Mouse (Mus musculus): Measurements from ENCODE around the gene B3gnt3.

- no peak for TF ChIP-seq POLR2A (IDR thresholded peaks at IDR 0.05; ENCODE audit: borderline replicate concordance, extremely low read depth, insufficient read depth, insufficient read length, poor library complexity, severe bottlenecking)
- TF ChIP-seq CTCF (IDR thresholded peaks at IDR 0.05; ENCODE audit: borderline replicate concordance, extremely low read depth, insufficient read depth, insufficient read length): no peak
These were observed 26.1 kb downstream of the B3gnt3 start for GRCm38 (mm10) chr8:71675456-71676019.

Measured in brain, embryonic 14.5 days (tissue).